9 mouse cellular contexts compared by ENCODE assay signal in genomic region chr12:86899461-86900179, GRCm38 (mm10). TPM values are rescaled to one million over a fixed set of nuclear protein-coding genes. Genes with fewer than 3 reads are reported as not detected.
A peak's percentile ranks its signal among the peaks of the same experiment; 100 is the strongest.
DNase-seq lines count a peak whose midpoint lies in the region; ATAC-seq and TF ChIP-seq lines count a peak whose summit lies in the region.
"Had no signal": no experiment of that assay in that cellular context is flagged by ENCODE, and none has a peak within 500 bp of the region (broad histone marks: within the 10 kb centered on the region; RNA-seq: fewer than 3 reads in every experiment).

No protein-coding gene starts in this region.

- peaks cover 57% of the 10 kb centered on the region for H3K4me1 ChIP-seq in kidney, postnatal 0 days (replicated peaks; ENCODE audit: insufficient read depth, low read length)
- H3K4me1 ChIP-seq in neural tube, embryonic 13.5 days (replicated peaks): peaks cover 59% of the 10 kb centered on the region

- H3K27ac ChIP-seq in kidney, postnatal 0 days: peak overlapping the region; percentile 74
- peak overlapping the region; percentile 18 for H3K27ac ChIP-seq in neural tube, embryonic 13.5 days (replicated peaks)

- H3K27me3 ChIP-seq in kidney, postnatal 0 days (ENCODE audit: insufficient read depth, low read length): no peaks in the 10 kb centered on the region
- no peaks in the 10 kb centered on the region for H3K27me3 ChIP-seq in neural tube, embryonic 13.5 days
- H3K27me3 ChIP-seq: megakaryocyte, embryonic 14.5 days had no signal

- 34% methylated on average over 11 of the region's 11 CpGs for WGBS in kidney, postnatal 0 days
- 59% methylated on average over 11 of the region's 11 CpGs for WGBS in neural tube, embryonic 13.5 days

- ATAC-seq in kidney, postnatal 0 days (replicated peaks; ENCODE audit: low FRiP score, low read depth): 0 out of 2 replicates have a peak, but pooled peaks have one; percentile 19
- ATAC-seq in neural tube, embryonic 13.5 days (ENCODE audit: low read depth): no peak
- ATAC-seq in erythroid progenitor cell, adult 5-6 weeks (replicated peaks; ENCODE audit: low FRiP score, poor library complexity, severe bottlenecking): no peak

- TF ChIP-seq CTCF in kidney, postnatal 0 days (IDR thresholded peaks at IDR 0.05; ENCODE audit: low read depth): no peak

- DNase-seq in urinary bladder, postnatal 14 days (ENCODE audit: low spot score): peak; percentile 67
- no peak for DNase-seq in urinary bladder, postnatal 10 days (ENCODE audit: low spot score)
- DNase-seq in heart, adult 8-10 months (ENCODE audit: low spot score): peak; percentile 72
- DNase-seq in kidney, postnatal 0 days (ENCODE audit: low spot score): peak; percentile 84
- no peak for DNase-seq in urinary bladder, postnatal 25 days (ENCODE audit: low spot score)
- no peak for DNase-seq in liver

- H3K36me3 ChIP-seq in kidney, postnatal 0 days (ENCODE audit: insufficient read depth, low read length): no peaks in the 10 kb centered on the region
- no peaks in the 10 kb centered on the region for H3K36me3 ChIP-seq in neural tube, embryonic 13.5 days

- no peaks in the 10 kb centered on the region for H3K9me3 ChIP-seq in kidney, postnatal 0 days (replicated peaks; ENCODE audit: low read length)
- H3K9me3 ChIP-seq in neural tube, embryonic 13.5 days: no peaks in the 10 kb centered on the region
- H3K9me3 ChIP-seq: megakaryocyte, embryonic 14.5 days had no signal

- H3K4me2 ChIP-seq in kidney, postnatal 0 days (ENCODE audit: low read length): no peak overlapping the region
- H3K4me2 ChIP-seq in neural tube, embryonic 13.5 days: no peak overlapping the region

- H3K4me3 ChIP-seq in kidney, postnatal 0 days (replicated peaks; ENCODE audit: low read depth, low read length): no peak overlapping the region
- H3K4me3 ChIP-seq in neural tube, embryonic 13.5 days: no peak overlapping the region
- H3K4me3 ChIP-seq: megakaryocyte, embryonic 14.5 days had no signal

- 0 out of 2 replicates have a peak overlapping the region, but pooled peaks have one; percentile 18 for H3K9ac ChIP-seq in kidney, postnatal 0 days (ENCODE audit: low read depth, low read length)
- no peak overlapping the region for H3K9ac ChIP-seq in neural tube, embryonic 13.5 days

RNA-seq across cellular contexts. Expression of gene Irf2bpl, which starts 15.0 kb away (rescaled TPM):
- total RNA-seq in heart, adult 8-10 months (2022): 10 to 100 TPM; 26.2 to 30.4 (median 27.8) TPM
- polyA plus RNA-seq in kidney, postnatal 0 days (2015; fragmentation: Nextera tagmentation; extraction: Ambion mirVana): 52.1 and 57.9 TPM in 2 replicates
- 59.9 and 60.7 TPM in 2 replicates for polyA plus RNA-seq in neural tube, embryonic 13.5 days (2015; fragmentation: Nextera tagmentation; extraction: Ambion mirVana)
- total RNA-seq in erythroid progenitor cell, adult 5-6 weeks (2015; ENCODE audit: low replicate concordance): 0.72 and 2.5 TPM in 2 replicates
- 0.53 and 1.5 TPM in 2 replicates for total RNA-seq in erythroid progenitor cell, adult 5-6 weeks (2017; ENCODE audit: low replicate concordance)

RNA-seq across cellular contexts. Expression of gene Cipc, which starts 47.2 kb away (rescaled TPM):
- total RNA-seq in heart, adult 8-10 months (2022): 10 to 100 TPM; 42.4 to 53.8 (median 48.3) TPM
- 14.8 and 16.1 TPM in 2 replicates for polyA plus RNA-seq in kidney, postnatal 0 days (2015; fragmentation: Nextera tagmentation; extraction: Ambion mirVana)
- 39.2 and 45.6 TPM in 2 replicates for polyA plus RNA-seq in neural tube, embryonic 13.5 days (2015; fragmentation: Nextera tagmentation; extraction: Ambion mirVana)
- total RNA-seq in erythroid progenitor cell, adult 5-6 weeks (2015; ENCODE audit: low replicate concordance): 8.6 and 9.2 TPM in 2 replicates
- 5.8 and 16.4 TPM in 2 replicates for total RNA-seq in erythroid progenitor cell, adult 5-6 weeks (2017; ENCODE audit: low replicate concordance)

Comparison
In these comparisons a context has a peak if more than half of its experiments do, and no peak if none do; other contexts are left out.
1. DNase-seq: peak in urinary bladder, postnatal 14 days (single experiment), heart, adult 8-10 months (single experiment) and kidney, postnatal 0 days (single experiment); none in urinary bladder, postnatal 10 days (single experiment), urinary bladder, postnatal 25 days (single experiment) and liver (single experiment).
2. RNA of gene Irf2bpl, which starts 15.0 kb away (total RNA-seq): 26.2 to 30.4 TPM in heart, adult 8-10 months; 0.53 to 2.5 TPM in erythroid progenitor cell, adult 5-6 weeks; every median in the first group is over 4 times any median in the second.